Mouse (Mus musculus) liver, postnatal 0 days (tissue): ENCODE results near the gene Ndufa7.
A peak's percentile ranks its signal among the peaks of the same experiment; 100 is the strongest.
"Not testable (repeated sequence)": the region's sequence is repeated elsewhere in the genome, so short reads cannot be mapped to it uniquely, and the experiment has no call there.

Source experiments
- CTCF ChIP-seq: sonication (generic); IDR thresholded peaks from 2 replicates; pipeline ENCODE4 v1.5.1; 2016; ENCODE audit warnings: antibody characterized with exemption, low read depth
- EP300 ChIP-seq: IDR thresholded peaks from 2 replicates; pipeline ENCODE4 v1.6.1; 2016; ENCODE audit warnings: antibody characterized with exemption, low read depth, mild to moderate bottlenecking

DNA sequence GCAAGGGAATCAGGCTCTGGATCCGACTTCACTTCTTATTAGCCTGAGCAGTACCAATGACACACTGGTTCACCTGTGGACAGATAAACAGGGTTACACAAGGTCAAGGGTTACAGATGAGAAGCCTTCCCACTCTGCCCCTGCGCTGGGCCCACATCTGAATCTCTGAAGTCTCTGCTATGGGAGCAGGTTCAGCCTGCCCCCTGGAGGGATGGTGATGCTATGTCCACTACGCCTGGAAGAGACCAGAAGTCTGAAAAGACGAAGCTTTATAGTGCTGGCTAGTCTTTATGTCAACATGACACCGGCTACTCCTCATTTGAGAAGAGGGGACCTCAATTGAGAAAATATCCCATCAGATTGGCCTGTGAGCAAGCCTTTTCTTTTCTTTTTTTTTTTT lies 51.4 kb downstream of the Ndufa7 start:
- TF ChIP-seq CTCF: peak; percentile 58
- not testable (repeated sequence) for TF ChIP-seq EP300
